Mouse (Mus musculus) cerebellum, adult 2 months (tissue): ENCODE data around the gene Vamp5. TPM values are rescaled to one million over a fixed set of nuclear protein-coding genes. Genes with fewer than 3 reads are reported as not detected.

Experiments used
- DNase-seq, 2 experiments: peaks; one replicate each; pipeline ENCODE4 v3.0.0; 2021
- H3K27ac ChIP-seq: fragments of 200-500 bp; 2 replicates; pipeline ENCODE4 v1.5.1; 2012; ENCODE audit warnings: low read length, control low read depth, inconsistent platforms; ENCODE audit not compliant: insufficient read depth
- H3K27me3 ChIP-seq: fragments of 200-500 bp; 2 replicates; pipeline ENCODE4 v1.6.1; 2012; ENCODE audit warnings: inconsistent platforms, mild to moderate bottlenecking, low read length, moderate library complexity; ENCODE audit not compliant: control insufficient read depth, insufficient read depth
- H3K4me1 ChIP-seq: fragments of 200-500 bp; 2 replicates; pipeline ENCODE4 v1.6.1; 2011; ENCODE audit warnings: low read length; ENCODE audit not compliant: control insufficient read depth, insufficient read depth
- H3K4me3 ChIP-seq: fragments of 200-500 bp; replicated peaks from 2 replicates; pipeline ENCODE3; 2011; ENCODE audit warnings: mild to moderate bottlenecking, low read depth, low read length, control low read depth; ENCODE audit not compliant: insufficient read depth
- CTCF ChIP-seq: fragments of 200-500 bp; IDR thresholded peaks from 2 replicates; pipeline ENCODE4 v1.5.1; 2011; ENCODE audit warnings: low read depth, mild to moderate bottlenecking, control low read depth, low read length, moderate library complexity, borderline replicate concordance; ENCODE audit not compliant: insufficient read depth
- POLR2A ChIP-seq: fragments of 200-500 bp; IDR thresholded peaks from 2 replicates; pipeline ENCODE4 v1.6.1; 2011; ENCODE audit warnings: low read length, control low read depth, borderline replicate concordance; ENCODE audit not compliant: insufficient read depth
- WGBS: fragments of 180-500 bp; shearing (Covaris S2); methylation state at CpG from one replicate; pipeline ENCODE4 v1.1.7; 2018; 5-methylcytosine and 5-hydroxymethylcytosine counted together
- polyA plus RNA-seq: library from polyadenylated mRNA; depleted of rRNA; stranded (reverse); fragments of >200 nt; gene quantifications from 2 replicates; pipeline ENCODE4 v1.2.3, GENCODE M21; 2012; rRNA removed

The Vamp5 gene
- 10.6 and 11.9 TPM in 2 replicates for polyA plus RNA-seq

GRCm38 (mm10) chr6:72380131-72380770 lies at the start of gene Vamp5:
Gene Vamp5, minus strand, starts transcription at chr6:72380468.
- H3K4me3 ChIP-seq, result peak within 1 kb of the TSS; percentile 32
- 4% methylated on average over 49 of the region's 49 CpGs for WGBS
- no peak for TF ChIP-seq POLR2A
- TF ChIP-seq CTCF, result no peak
- no peaks in the 10 kb centered on the region for H3K4me1 ChIP-seq
- H3K27ac ChIP-seq, result no peak within 1 kb of the TSS
- peak in 1 of 2 experiments; percentile 38 for DNase-seq
- no peaks in the 10 kb centered on the region; the same call in 1 of the 2 replicates for H3K27me3 ChIP-seq

- no peak for TF ChIP-seq CTCF
- TF ChIP-seq POLR2A, result no peak
- 86% methylated on average over 21 of the region's 21 CpGs for WGBS
Observed at GRCm38 (mm10) chr6:72429061-72429842, 49.0 kb upstream of the Vamp5 start.

GRCm38 (mm10) chr6:72428036-72428435 lies 47.8 kb upstream of the Vamp5 start:
- WGBS, result 30% methylated on average over 8 of the region's 8 CpGs
- TF ChIP-seq CTCF (peak; percentile 87), POLR2A (no peak)

More at GRCm38 (mm10) chr6:72429061-72429842, 49.0 kb upstream of the Vamp5 start:
- H3K4me1 ChIP-seq, result no peaks in the 10 kb centered on the region; the same call in 1 of the 2 replicates
- no peak overlapping the region for H3K27ac ChIP-seq
- H3K4me3 ChIP-seq, result no peak overlapping the region
- DNase-seq, result no peak
- no peaks in the 10 kb centered on the region for H3K27me3 ChIP-seq

GRCm38 (mm10) chr6:72425646-72426045 lies 45.4 kb upstream of the Vamp5 start:
- no peak for DNase-seq

More at GRCm38 (mm10) chr6:72428036-72428435, 47.8 kb upstream of the Vamp5 start:
- Histone ChIP-seq H3K4me1 (no peaks in the 10 kb centered on the region; the same call in 1 of the 2 replicates), H3K4me3 (no peak overlapping the region), H3K27me3 (no peaks in the 10 kb centered on the region), H3K27ac (no peak overlapping the region)
- DNase-seq, result peak; percentile 62 to 77

GRCm38 (mm10) chr6:72420901-72421300 lies 40.6 kb upstream of the Vamp5 start:
- Histone ChIP-seq H3K4me3 (no peak overlapping the region), H3K27ac (no peak overlapping the region), H3K27me3 (no peaks in the 10 kb centered on the region), H3K4me1 (peaks cover 2% of the 10 kb centered on the region)
- no peak for DNase-seq
- TF ChIP-seq CTCF (no peak), POLR2A (no peak)
- WGBS, result 93% methylated on average over 10 of the region's 10 CpGs

More at GRCm38 (mm10) chr6:72425646-72426045, 45.4 kb upstream of the Vamp5 start:
- WGBS, result 94% methylated on average over 11 of the region's 11 CpGs
- Histone ChIP-seq H3K27me3 (no peaks in the 10 kb centered on the region), H3K4me1 (no peaks in the 10 kb centered on the region), H3K4me3 (no peak overlapping the region), H3K27ac (no peak overlapping the region)
- no peak for TF ChIP-seq CTCF
- no peak for TF ChIP-seq POLR2A

- Histone ChIP-seq H3K27ac (no peak overlapping the region), H3K4me1 (peaks cover 11% of the 10 kb centered on the region), H3K27me3 (no peaks in the 10 kb centered on the region), H3K4me3 (no peak overlapping the region)
- 84% methylated on average over 1 of the region's 1 CpGs for WGBS
- TF ChIP-seq POLR2A (no peak), CTCF (no peak)
- DNase-seq, result no peak
Observed at GRCm38 (mm10) chr6:72419806-72420205, 39.5 kb upstream of the Vamp5 start.

- Histone ChIP-seq H3K27me3 (no peaks in the 10 kb centered on the region), H3K4me1 (peaks cover 11% of the 10 kb centered on the region), H3K4me3 (no peak overlapping the region), H3K27ac (no peak overlapping the region)
- no peak for TF ChIP-seq CTCF
- TF ChIP-seq POLR2A, result no peak
- DNase-seq, result no peak
- WGBS, result 91% methylated on average over 4 of the region's 4 CpGs
Observed at GRCm38 (mm10) chr6:72418279-72418678, 38.0 kb upstream of the Vamp5 start.
